Mouse (Mus musculus): ENCODE results near the gene Dag1.

The Dag1 gene

GRCm38 (mm10) chr9:108274476-108275330 is 10.9 kb upstream of the Dag1 start:
- no peak for DNase-seq (ENCODE audit: low spot score in 2 of 2)

DNA sequence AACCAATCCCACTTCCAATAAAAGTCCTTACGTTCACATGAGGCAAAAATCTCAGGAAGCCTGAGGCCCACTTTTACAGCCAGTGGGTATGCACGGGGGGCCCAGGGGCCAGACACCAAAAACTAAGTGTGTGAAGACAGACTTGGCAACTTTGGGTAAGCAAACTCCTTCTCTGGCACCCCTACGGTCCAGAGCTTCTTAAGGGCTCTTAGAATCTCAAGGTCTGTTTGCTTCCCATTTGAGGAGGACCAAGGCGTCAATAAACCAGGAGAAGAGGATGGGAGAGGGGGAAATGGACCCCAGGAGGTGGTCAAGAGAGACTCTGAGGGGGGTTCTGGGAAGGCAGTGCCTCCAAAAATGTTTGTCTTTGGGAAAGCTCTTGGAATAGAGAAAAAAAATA is 9.7 kb upstream of the Dag1 start:
- no peak for DNase-seq (ENCODE audit: low spot score in 2 of 2)

- no peak for DNase-seq (ENCODE audit: low spot score in 2 of 2)
Observed at GRCm38 (mm10) chr9:108272691-108273090, 8.9 kb upstream of the Dag1 start.

GRCm38 (mm10) chr9:108271941-108272340 is 8.2 kb upstream of the Dag1 start:
- DNase-seq (ENCODE audit: low spot score in 2 of 2), result no peak

- peak in 1 of 2 experiments; percentile 20 for DNase-seq (ENCODE audit: low spot score in 2 of 2)
Observed at GRCm38 (mm10) chr9:108268701-108269100, 4.9 kb upstream of the Dag1 start.

DNA sequence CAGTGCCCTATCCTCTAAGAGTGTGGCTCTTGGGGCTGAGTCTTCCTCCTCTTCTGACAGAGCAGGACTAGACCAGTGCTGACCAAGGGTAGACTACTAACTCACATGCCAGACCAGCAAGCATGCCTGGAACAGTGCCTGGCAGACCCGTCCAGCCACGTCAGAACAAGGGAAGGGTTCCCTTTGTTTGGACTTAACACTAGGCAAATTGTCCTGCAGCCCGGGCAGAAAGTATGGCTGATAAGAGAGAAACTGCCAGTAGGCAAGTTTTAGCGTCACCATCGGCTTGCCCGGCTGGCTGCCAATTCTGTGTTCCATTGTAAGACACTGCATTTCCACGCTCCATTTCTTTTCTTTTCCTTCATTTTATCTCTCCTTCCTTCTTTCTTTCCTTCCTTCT is 3.9 kb upstream of the Dag1 start:
- peak; percentile 69 to 77 for DNase-seq (ENCODE audit: low spot score in 2 of 2)

DNA sequence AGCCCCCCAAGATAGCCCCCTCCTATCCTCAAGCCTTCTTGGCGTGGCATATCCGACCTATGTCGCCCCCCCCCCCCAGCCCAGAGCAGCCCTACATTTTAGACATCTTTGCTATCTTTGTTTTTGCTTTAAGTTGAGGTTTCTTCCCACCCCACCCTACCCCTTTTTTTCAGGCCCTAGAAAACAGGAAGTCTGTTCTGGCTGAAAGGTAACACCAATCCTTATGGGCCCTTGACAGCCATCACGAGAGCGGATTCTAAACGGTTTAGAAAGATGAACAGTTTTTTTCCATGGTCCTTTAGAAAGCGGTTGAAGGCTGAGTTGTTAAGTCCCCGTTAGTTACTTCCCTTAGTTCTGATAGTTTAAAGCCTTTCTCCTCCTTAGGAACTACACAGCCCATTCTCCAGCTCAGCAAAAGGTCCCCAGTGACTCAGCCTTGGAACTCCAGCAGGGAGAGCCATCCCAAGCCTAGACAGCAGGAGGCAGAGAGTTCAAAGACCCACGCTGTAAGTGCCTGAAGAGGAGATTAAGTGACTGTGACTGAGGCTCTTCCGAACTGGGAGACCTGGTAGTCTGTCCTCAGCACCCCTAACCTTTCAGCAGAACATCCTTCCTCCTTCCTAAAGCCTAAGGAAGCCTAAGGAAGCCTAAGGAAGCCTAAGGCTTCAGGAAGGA is 2.6 kb upstream of the Dag1 start:
- DNase-seq (ENCODE audit: low spot score in 2 of 2), result no peak

GRCm38 (mm10) chr9:108264191-108264921 is 598 bp upstream of the Dag1 start:
- DNase-seq (ENCODE audit: low spot score in 2 of 2), result peak; percentile 54 to 77

GRCm38 (mm10) chr9:108263131-108263681 is 552 bp downstream of the Dag1 start:
- no peak for DNase-seq (ENCODE audit: low spot score in 2 of 2)

GRCm38 (mm10) chr9:108262494-108263049 is 1.2 kb downstream of the Dag1 start:
- DNase-seq (ENCODE audit: low spot score in 2 of 2), result peak; percentile 53 to 65

DNA sequence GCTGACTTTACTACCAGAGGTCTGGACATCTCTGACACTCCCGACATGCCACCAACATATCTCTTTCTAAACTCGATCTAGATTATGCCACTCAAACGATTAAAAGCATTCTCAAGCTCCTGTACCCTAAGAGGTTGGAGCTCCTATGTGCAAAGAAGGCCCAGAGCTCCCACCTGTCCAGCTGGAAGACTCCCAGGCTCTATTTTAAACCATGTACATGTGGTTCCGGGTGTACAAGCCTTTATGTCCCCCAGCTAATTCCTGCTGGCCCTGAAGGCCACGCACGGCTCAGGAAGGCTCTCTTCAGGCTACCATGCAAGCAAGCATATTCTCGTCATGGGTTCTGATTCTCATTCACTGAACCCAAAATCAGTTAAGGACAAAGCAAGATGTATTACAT is 1.9 kb downstream of the Dag1 start:
- peak; percentile 32 to 33 for DNase-seq (ENCODE audit: low spot score in 2 of 2)

GRCm38 (mm10) chr9:108260526-108260925 is 3.2 kb downstream of the Dag1 start:
- DNase-seq (ENCODE audit: low spot score in 2 of 2), result no peak

DNA sequence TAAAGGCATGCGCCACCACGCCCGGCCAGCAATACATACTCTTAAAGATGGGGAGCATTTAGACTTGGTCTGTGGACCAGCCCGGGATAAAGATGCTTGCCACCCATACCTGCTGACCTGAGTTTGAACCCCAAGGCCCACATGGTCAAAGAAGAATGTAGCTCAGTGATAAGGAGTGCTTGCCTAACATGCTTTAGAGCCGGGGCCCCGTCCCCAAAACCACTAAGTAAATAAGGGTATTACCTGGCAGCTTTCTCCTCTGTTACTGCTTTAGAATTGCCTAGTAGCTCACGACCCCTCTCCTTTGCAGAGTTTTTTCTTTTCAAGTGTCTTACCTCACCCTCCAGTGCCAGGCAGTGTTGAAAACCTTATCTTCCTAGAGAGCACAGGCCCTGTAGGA is 11.0 kb downstream of the Dag1 start:
- no peak for DNase-seq (ENCODE audit: low spot score in 2 of 2)

DNA sequence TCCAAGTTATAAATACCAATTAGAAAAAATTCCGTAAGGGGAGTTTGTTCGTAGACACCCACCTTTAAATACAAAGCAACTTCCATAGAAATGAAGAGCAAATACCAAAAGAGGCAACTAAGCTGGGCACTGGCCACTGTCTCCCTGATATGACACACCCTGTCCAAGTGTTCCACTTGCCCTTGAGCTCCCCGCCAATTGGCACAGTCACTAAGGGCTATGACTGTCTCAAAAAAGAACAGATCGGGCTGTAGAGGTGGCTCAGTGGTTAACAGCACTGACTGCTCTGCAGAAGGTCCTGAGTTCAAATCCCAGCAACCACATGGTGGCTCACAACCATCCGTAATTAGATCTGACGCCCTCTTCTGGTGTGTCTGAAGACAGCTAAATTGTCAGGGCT is 11.9 kb downstream of the Dag1 start:
- DNase-seq (ENCODE audit: low spot score in 2 of 2), result peak; percentile 58 to 62

DNA sequence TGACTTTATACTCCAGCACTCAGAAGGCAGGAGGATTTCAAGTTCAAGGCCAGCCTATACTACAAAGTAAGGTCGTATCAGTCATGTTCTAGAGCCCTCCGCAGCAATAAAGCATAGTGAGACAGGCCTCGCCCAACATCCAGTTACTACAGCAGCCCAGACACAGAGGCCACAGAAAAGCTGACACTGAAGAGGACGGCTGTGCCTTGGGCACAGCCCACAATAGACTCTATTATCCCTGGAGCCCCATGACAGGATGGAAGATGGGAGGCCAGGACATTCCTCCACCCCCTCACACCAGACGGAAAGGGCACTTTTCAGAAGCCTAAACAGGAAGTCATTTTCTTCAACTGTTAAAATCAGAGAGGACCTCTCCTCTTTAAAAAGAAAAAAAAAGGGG is 14.8 kb downstream of the Dag1 start:
- no peak for DNase-seq (ENCODE audit: low spot score in 2 of 2)

GRCm38 (mm10) chr9:108244984-108245383 is 18.8 kb downstream of the Dag1 start:
- no peak for DNase-seq (ENCODE audit: low spot score in 2 of 2)

DNA sequence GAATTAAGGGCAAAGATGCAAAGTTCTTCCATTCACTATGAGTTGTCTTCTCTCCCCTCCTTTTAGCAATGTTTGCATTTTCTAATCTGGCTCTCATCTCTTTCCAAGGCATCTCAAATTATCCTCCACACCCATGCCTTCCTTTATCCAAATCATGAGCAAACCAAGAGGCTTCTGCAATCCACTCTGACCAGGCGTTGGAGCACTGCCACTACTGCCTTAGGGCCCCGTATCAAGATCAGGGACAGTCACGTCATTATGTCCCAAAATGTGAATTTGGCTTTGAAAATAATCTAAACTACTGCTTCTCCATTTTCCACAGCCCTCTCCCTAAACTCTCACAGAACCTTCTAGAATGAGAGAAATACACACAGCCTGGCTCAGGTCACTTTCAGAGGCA is 19.2 kb downstream of the Dag1 start:
- DNase-seq (ENCODE audit: low spot score in 2 of 2), result no peak

GRCm38 (mm10) chr9:108239951-108240350 is 23.8 kb downstream of the Dag1 start:
- no peak for DNase-seq (ENCODE audit: low spot score in 2 of 2)

GRCm38 (mm10) chr9:108238831-108239230 is 24.9 kb downstream of the Dag1 start:
- DNase-seq (ENCODE audit: low spot score in 2 of 2), result no peak

DNA sequence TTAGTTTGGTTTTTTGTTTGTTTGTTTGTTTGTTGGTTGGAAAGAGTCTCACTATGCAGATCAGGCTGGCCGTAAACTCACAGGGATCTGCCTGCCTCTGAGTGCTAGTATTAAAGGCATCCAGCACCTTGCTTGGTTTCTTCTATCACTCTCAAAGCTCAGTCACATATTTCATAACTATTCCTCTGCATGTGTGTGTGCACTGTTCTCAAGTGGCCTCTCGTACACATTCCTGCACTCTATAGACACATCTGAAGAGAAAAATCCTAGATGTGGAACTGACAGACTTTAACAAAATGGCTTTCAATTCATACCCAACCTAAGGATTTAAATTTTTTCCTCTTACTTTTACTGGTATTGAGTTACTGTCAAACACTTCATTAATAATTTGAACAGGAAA is 25.4 kb downstream of the Dag1 start:
- no peak for DNase-seq (ENCODE audit: low spot score in 2 of 2)

GRCm38 (mm10) chr9:108234682-108235081 is 29.1 kb downstream of the Dag1 start:
- no peak for DNase-seq (ENCODE audit: low spot score in 2 of 2)

- no peak for DNase-seq (ENCODE audit: low spot score in 2 of 2)
Observed at GRCm38 (mm10) chr9:108232908-108233307, 30.9 kb downstream of the Dag1 start.

Data from heart, adult 9 months (tissue).